Mouse (Mus musculus) midbrain, embryonic 12.5 days (tissue): ENCODE measurements around the gene Nt5c1a. TPM values are rescaled to one million over a fixed set of nuclear protein-coding genes. Genes with fewer than 3 reads are reported as not detected.
A peak's percentile ranks its signal among the peaks of the same experiment; 100 is the strongest.

Source experiments
- ATAC-seq: fragments of 200-750 bp; cut with Nextera tagmentation; 2 replicates; pipeline ENCODE4 v1.8.0; 2017; ENCODE audit warnings: low read depth, moderate TSS enrichment, moderate library complexity; ENCODE audit not compliant: low FRiP score
- H3K27ac ChIP-seq: fragments of 300-500 bp; sonication (generic); replicated peaks from 2 replicates; pipeline ENCODE4 v1.5.1; 2016; ENCODE audit warnings: mild to moderate bottlenecking
- H3K27me3 ChIP-seq: fragments of 300-500 bp; sonication (generic); 2 replicates; pipeline ENCODE4 v1.6.1; 2016; ENCODE audit warnings: mild to moderate bottlenecking
- H3K36me3 ChIP-seq: fragments of 300-500 bp; sonication (generic); 2 replicates; pipeline ENCODE4 v1.6.1; 2016
- H3K4me1 ChIP-seq: fragments of 300-500 bp; sonication (generic); 2 replicates; pipeline ENCODE4 v1.6.1; 2016
- H3K4me2 ChIP-seq: fragments of 300-500 bp; sonication (generic); replicated peaks from 2 replicates; pipeline ENCODE4 v1.6.1; 2016; ENCODE audit warnings: mild to moderate bottlenecking, moderate library complexity
- H3K4me3 ChIP-seq: fragments of 300-500 bp; sonication (generic); 2 replicates; pipeline ENCODE4 v1.5.1; 2016; ENCODE audit warnings: mild to moderate bottlenecking
- H3K9ac ChIP-seq: fragments of 300-500 bp; sonication (generic); replicated peaks from 2 replicates; pipeline ENCODE4 v1.6.1; 2016; ENCODE audit warnings: mild to moderate bottlenecking, moderate library complexity
- H3K9me3 ChIP-seq: fragments of 300-500 bp; sonication (generic); 2 replicates; pipeline ENCODE4 v1.6.1; 2016; ENCODE audit warnings: mild to moderate bottlenecking
- WGBS: fragments of 180-500 bp; shearing (Covaris S2); methylation state at CpG from one replicate; pipeline ENCODE4 v1.1.7; 2016; 5-methylcytosine and 5-hydroxymethylcytosine counted together
- polyA plus RNA-seq: library from polyadenylated mRNA; unstranded; fragments of >200 nt; fragmentation: Nextera tagmentation; extraction: Ambion mirVana; gene quantifications from 2 replicates; pipeline ENCODE4 v1.2.1, GENCODE M21; 2016

Gene Nt5c1a
- polyA plus RNA-seq, 1 experiment from 2014 or later: not detected

- peak; percentile 61 for ATAC-seq
- H3K9me3 ChIP-seq: no peaks in the 10 kb centered on the region
- peak within 1 kb of the TSS; percentile 48 for H3K4me3 ChIP-seq
- H3K36me3 ChIP-seq: no peaks in the 10 kb centered on the region
- WGBS: under 1% methylated on average over 43 of the region's 44 CpGs
- no peak within 1 kb of the TSS for H3K27ac ChIP-seq
- H3K4me1 ChIP-seq: peaks cover 12% of the 10 kb centered on the region
- H3K9ac ChIP-seq: peak within 1 kb of the TSS; percentile 40
- H3K4me2 ChIP-seq: peak within 1 kb of the TSS; percentile 73
- H3K27me3 ChIP-seq: peaks cover 87% of the 10 kb centered on the region
Measured at GRCm38 (mm10) chr4:123182328-123183238, 18.7 kb upstream of the Nt5c1a start, which contains the start of gene Hpcal4. Hpcal4 (plus strand) TSS chr4:123183227.

- peaks cover 90% of the 10 kb centered on the region for H3K27me3 ChIP-seq
- no peak overlapping the region for H3K27ac ChIP-seq
- peak; percentile 93 for ATAC-seq
Measured at GRCm38 (mm10) chr4:123183239-123184056, 17.9 kb upstream of the Nt5c1a start.

DNA sequence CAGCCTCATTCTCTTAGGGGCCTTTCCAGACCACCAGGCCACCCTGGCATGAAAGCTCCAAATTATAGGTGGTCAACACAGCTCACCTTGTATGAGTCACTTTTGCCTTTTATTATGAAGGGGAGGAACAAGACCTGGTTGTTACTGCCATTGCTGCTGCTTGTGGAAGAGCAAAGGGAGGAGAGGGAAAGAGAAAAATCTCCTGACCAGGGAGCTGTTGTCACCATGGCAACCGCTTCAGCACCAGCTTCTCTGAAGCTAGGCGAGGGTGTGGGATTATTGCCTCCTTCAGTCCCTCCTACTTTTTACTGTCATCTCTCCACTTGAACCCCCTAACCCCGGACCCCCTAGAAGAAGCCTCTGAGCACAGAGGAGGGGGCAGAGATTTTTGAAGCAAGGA is 16.5 kb upstream of the Nt5c1a start:
- no peak overlapping the region for H3K4me2 ChIP-seq
- 39% methylated on average over 3 of the region's 3 CpGs for WGBS

More at GRCm38 (mm10) chr4:123183239-123184056, 17.9 kb upstream of the Nt5c1a start:
- Histone ChIP-seq H3K36me3 (no peaks in the 10 kb centered on the region), H3K9me3 (no peaks in the 10 kb centered on the region), H3K4me3 (peak overlapping the region; percentile 48), H3K4me1 (peaks cover 12% of the 10 kb centered on the region), H3K4me2 (peak overlapping the region; percentile 73), H3K9ac (peak overlapping the region; percentile 40)
- WGBS: 12% methylated on average over 44 of the region's 44 CpGs

GRCm38 (mm10) chr4:123192336-123192735 is 9.0 kb upstream of the Nt5c1a start:
- Histone ChIP-seq H3K27me3 (peaks cover 31% of the 10 kb centered on the region), H3K4me3 (no peak overlapping the region), H3K9ac (no peak overlapping the region), H3K4me1 (no peaks in the 10 kb centered on the region), H3K9me3 (no peaks in the 10 kb centered on the region), H3K36me3 (no peaks in the 10 kb centered on the region), H3K27ac (no peak overlapping the region), H3K4me2 (no peak overlapping the region)
- no peak for ATAC-seq
- WGBS: 85% methylated on average over 11 of the region's 11 CpGs

More for the DNA sequence above, 16.5 kb upstream of the Nt5c1a start:
- Histone ChIP-seq H3K27ac (no peak overlapping the region), H3K9ac (no peak overlapping the region), H3K4me1 (peaks cover 12% of the 10 kb centered on the region), H3K27me3 (peaks cover 85% of the 10 kb centered on the region), H3K4me3 (no peak overlapping the region), H3K9me3 (no peaks in the 10 kb centered on the region), H3K36me3 (no peaks in the 10 kb centered on the region)
- ATAC-seq: no peak

DNA sequence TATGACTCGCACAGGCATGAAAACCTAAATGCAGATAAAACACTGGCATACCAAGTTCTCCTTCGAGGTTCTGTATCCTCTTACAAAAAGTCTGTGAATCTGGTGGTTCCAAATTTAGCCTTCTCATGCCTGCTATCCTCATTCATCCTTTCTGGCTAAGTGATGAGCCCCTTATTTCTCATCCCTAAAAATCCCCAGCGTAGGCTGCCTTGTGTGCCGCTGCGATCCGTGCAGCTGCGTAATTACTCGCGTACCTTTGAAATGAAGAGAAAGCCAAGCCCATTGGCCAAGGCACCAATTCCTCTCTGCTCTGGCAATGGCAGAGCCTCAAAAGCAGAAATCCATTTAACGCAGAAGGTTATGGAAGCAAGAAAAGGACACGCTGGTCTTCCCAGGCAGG is 7.5 kb upstream of the Nt5c1a start:
- Histone ChIP-seq H3K9ac (0 out of 2 replicates have a peak overlapping the region, but pooled peaks have one; percentile 20), H3K27ac (no peak overlapping the region), H3K4me2 (no peak overlapping the region), H3K27me3 (peaks cover 24% of the 10 kb centered on the region), H3K4me3 (no peak overlapping the region), H3K9me3 (no peaks in the 10 kb centered on the region), H3K36me3 (no peaks in the 10 kb centered on the region), H3K4me1 (no peaks in the 10 kb centered on the region)
- no peak for ATAC-seq
- 92% methylated on average over 11 of the region's 11 CpGs for WGBS

- H3K9me3 ChIP-seq: no peaks in the 10 kb centered on the region
- no peak overlapping the region for H3K4me3 ChIP-seq
- H3K27me3 ChIP-seq: peaks cover 41% of the 10 kb centered on the region
- H3K9ac ChIP-seq: no peak overlapping the region
- H3K27ac ChIP-seq: no peak overlapping the region
- 66% methylated on average over 6 of the region's 6 CpGs for WGBS
- no peak overlapping the region for H3K4me2 ChIP-seq
- peaks cover 10% of the 10 kb centered on the region for H3K4me1 ChIP-seq
- no peak for ATAC-seq
- H3K36me3 ChIP-seq: no peaks in the 10 kb centered on the region
Measured at GRCm38 (mm10) chr4:123196695-123197094, 4.6 kb upstream of the Nt5c1a start.

DNA sequence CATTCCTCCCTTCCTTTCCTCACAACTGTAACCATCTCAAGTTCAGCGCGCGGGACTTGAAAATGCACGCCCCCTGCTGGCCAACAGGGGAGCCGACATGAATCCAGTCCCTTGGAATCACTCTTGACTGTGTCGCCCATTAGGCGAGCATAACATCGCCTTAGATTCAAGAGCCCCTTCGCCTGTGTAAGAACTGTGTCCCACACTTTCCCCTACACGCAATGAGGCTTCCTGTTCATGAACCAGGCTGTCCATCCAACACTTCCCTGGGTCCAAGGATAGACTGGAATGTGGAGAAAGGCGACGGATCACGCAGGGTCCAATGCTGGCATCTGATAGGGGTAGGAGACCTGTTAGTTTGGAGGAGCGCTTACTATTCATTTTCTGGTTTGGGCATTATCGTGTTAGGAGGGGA is 526 bp upstream of the Nt5c1a start:
- Histone ChIP-seq H3K27me3 (peaks cover 60% of the 10 kb centered on the region), H3K4me2 (peak overlapping the region; percentile 85), H3K4me1 (peaks cover 14% of the 10 kb centered on the region), H3K4me3 (peak overlapping the region; percentile 46), H3K36me3 (no peaks in the 10 kb centered on the region), H3K27ac (no peak overlapping the region), H3K9ac (peak overlapping the region; percentile 59), H3K9me3 (no peaks in the 10 kb centered on the region)
- WGBS: 2% methylated on average over 15 of the region's 15 CpGs
- ATAC-seq: peak; percentile 58

DNA sequence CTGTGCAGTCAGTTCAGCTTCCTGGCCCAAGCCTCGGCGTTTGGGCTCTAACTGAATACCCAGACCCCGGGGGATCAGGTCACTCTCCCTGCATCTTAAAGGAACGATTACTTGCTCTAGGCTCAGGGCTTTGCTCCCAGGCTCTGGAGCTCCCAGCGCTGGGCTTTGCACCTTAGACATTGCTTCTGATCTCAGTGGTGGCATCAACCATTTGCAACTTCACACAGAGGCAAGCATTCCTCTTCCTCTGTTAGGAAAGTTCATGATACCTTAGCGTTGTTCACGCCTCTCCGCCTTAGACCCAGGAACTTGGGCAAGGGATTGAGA is 753 bp downstream of the Nt5c1a start:
- 10% methylated on average over 8 of the region's 8 CpGs for WGBS
- no peak for ATAC-seq

DNA sequence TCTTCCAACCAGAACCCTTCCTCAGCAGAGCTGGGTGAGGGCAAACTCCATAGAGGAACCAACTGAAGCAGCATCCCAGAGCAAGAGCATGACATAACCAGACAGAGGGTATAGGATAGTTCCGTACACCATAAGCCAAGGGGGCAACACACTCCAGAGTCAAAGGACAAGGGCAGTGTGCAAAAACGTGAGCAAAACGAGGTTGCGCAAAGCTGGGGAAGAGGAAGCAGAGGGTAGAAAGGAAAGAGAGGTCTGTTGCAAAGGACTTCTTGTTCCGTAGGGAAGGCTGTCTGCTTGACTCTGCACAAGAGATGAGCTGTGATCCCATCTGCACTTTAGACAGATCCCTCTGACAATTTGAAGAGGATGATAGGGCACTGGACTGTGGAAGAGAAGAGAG is 6.0 kb downstream of the Nt5c1a start:
- no peaks in the 10 kb centered on the region for H3K9me3 ChIP-seq
- no peak overlapping the region for H3K27ac ChIP-seq
- no peak overlapping the region for H3K9ac ChIP-seq
- no peak for ATAC-seq
- H3K4me3 ChIP-seq: no peak overlapping the region
- no peaks in the 10 kb centered on the region for H3K36me3 ChIP-seq
- 80% methylated on average over 5 of the region's 5 CpGs for WGBS
- peaks cover 2% of the 10 kb centered on the region; the same call in 1 of the 2 replicates for H3K4me1 ChIP-seq
- peaks cover 32% of the 10 kb centered on the region for H3K27me3 ChIP-seq
- H3K4me2 ChIP-seq: no peak overlapping the region

More for the DNA sequence above, 753 bp downstream of the Nt5c1a start:
- Histone ChIP-seq H3K9ac (0 out of 2 replicates have a peak overlapping the region, but pooled peaks have one; percentile 59), H3K4me3 (peak overlapping the region; percentile 46), H3K27me3 (peaks cover 53% of the 10 kb centered on the region), H3K27ac (no peak overlapping the region), H3K4me2 (peak overlapping the region; percentile 85), H3K36me3 (no peaks in the 10 kb centered on the region), H3K4me1 (peaks cover 14% of the 10 kb centered on the region), H3K9me3 (no peaks in the 10 kb centered on the region)

DNA sequence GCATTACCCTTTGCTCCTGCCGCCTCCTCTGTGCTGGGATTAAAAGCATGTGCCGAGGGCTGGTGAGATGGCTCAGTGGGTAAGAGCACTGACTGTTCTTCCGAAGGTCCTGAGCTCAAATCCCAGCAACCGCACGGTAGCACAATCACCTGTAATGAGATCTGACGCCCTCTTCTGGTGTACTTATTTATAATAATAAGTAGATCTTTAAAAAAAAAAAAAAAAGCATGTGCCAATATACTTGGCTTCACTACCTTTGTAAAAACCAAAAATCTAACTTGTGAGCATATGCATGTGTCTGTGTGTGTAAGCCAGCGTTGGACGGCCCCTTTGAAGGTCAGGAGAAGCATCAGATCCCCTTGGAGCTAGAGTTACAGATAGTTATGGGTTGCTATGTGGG is 9.7 kb downstream of the Nt5c1a start:
- H3K4me2 ChIP-seq: no peak overlapping the region
- H3K27me3 ChIP-seq: peaks cover 18% of the 10 kb centered on the region
- H3K4me1 ChIP-seq: peaks cover 9% of the 10 kb centered on the region; the same call in 1 of the 2 replicates
- 49% methylated on average over 8 of the region's 8 CpGs for WGBS
- no peak overlapping the region for H3K27ac ChIP-seq
- no peaks in the 10 kb centered on the region for H3K9me3 ChIP-seq
- no peak overlapping the region for H3K9ac ChIP-seq
- no peak for ATAC-seq
- no peaks in the 10 kb centered on the region for H3K36me3 ChIP-seq
- H3K4me3 ChIP-seq: no peak overlapping the region

- H3K4me1 ChIP-seq: peaks cover 9% of the 10 kb centered on the region; the same call in 1 of the 2 replicates
- no peak for ATAC-seq
- no peaks in the 10 kb centered on the region for H3K9me3 ChIP-seq
- no peak overlapping the region for H3K27ac ChIP-seq
- peaks cover 18% of the 10 kb centered on the region for H3K27me3 ChIP-seq
- H3K4me2 ChIP-seq: no peak overlapping the region
- no peaks in the 10 kb centered on the region for H3K36me3 ChIP-seq
- 73% methylated on average over 5 of the region's 5 CpGs for WGBS
- no peak overlapping the region for H3K9ac ChIP-seq
- no peak overlapping the region for H3K4me3 ChIP-seq
Measured at GRCm38 (mm10) chr4:123211453-123211852, 10.1 kb downstream of the Nt5c1a start.

- Histone ChIP-seq H3K4me3 (no peak overlapping the region), H3K27ac (no peak overlapping the region), H3K9ac (no peak overlapping the region), H3K27me3 (peaks cover 18% of the 10 kb centered on the region), H3K36me3 (no peaks in the 10 kb centered on the region), H3K4me2 (no peak overlapping the region), H3K9me3 (no peaks in the 10 kb centered on the region), H3K4me1 (peaks cover 9% of the 10 kb centered on the region; the same call in 1 of the 2 replicates)
- 17% methylated on average over 2 of the region's 2 CpGs for WGBS
- no peak for ATAC-seq
Measured at GRCm38 (mm10) chr4:123212330-123212729, 11.0 kb downstream of the Nt5c1a start.
